Mouse (Mus musculus): ENCODE results near the gene Cadps2.

The Cadps2 gene

GRCm38 (mm10) chr6:23360596-23360995, 478.6 kb downstream of the Cadps2 start:
- DNase-seq (ENCODE audit: low spot score) = no peak

- DNase-seq (ENCODE audit: low spot score) = no peak
Observed at GRCm38 (mm10) chr6:23356141-23356540, 483.1 kb downstream of the Cadps2 start.

- no peak for DNase-seq (ENCODE audit: low spot score)
Observed at GRCm38 (mm10) chr6:23353480-23353879, 485.7 kb downstream of the Cadps2 start.

GRCm38 (mm10) chr6:23337411-23338063, 501.7 kb downstream of the Cadps2 start:
- no peak for DNase-seq (ENCODE audit: low spot score)

- no peak for DNase-seq (ENCODE audit: low spot score)
Observed at GRCm38 (mm10) chr6:23314945-23315344, 524.3 kb downstream of the Cadps2 start.

- DNase-seq (ENCODE audit: low spot score) = no peak
Observed at GRCm38 (mm10) chr6:23314291-23314690, 524.9 kb downstream of the Cadps2 start.

- no peak for DNase-seq (ENCODE audit: low spot score)
Observed at GRCm38 (mm10) chr6:23306046-23306445, 533.2 kb downstream of the Cadps2 start.

- DNase-seq (ENCODE audit: low spot score) = no peak
Observed at GRCm38 (mm10) chr6:23298596-23298995, 540.6 kb downstream of the Cadps2 start.

GRCm38 (mm10) chr6:23294685-23295084, 544.5 kb downstream of the Cadps2 start:
- no peak for DNase-seq (ENCODE audit: low spot score)

GRCm38 (mm10) chr6:23288752-23289151, 550.5 kb downstream of the Cadps2 start:
- DNase-seq (ENCODE audit: low spot score) = no peak

GRCm38 (mm10) chr6:23281514-23281820, 557.8 kb downstream of the Cadps2 start:
- DNase-seq (ENCODE audit: low spot score) = no peak

GRCm38 (mm10) chr6:23280811-23281513, 558.3 kb downstream of the Cadps2 start:
- DNase-seq (ENCODE audit: low spot score) = no peak

GRCm38 (mm10) chr6:23273483-23273882, 565.7 kb downstream of the Cadps2 start:
- no peak for DNase-seq (ENCODE audit: low spot score)

- no peak for DNase-seq (ENCODE audit: low spot score)
Observed at GRCm38 (mm10) chr6:23272979-23273378, 566.2 kb downstream of the Cadps2 start.

- no peak for DNase-seq (ENCODE audit: low spot score)
Observed at GRCm38 (mm10) chr6:23272542-23272941, 566.7 kb downstream of the Cadps2 start.

GRCm38 (mm10) chr6:23260738-23261050, 578.5 kb downstream of the Cadps2 start:
- DNase-seq (ENCODE audit: low spot score) = no peak

GRCm38 (mm10) chr6:23260016-23260737, 579.0 kb downstream of the Cadps2 start:
- DNase-seq (ENCODE audit: low spot score) = no peak

GRCm38 (mm10) chr6:23257981-23258380, 581.2 kb downstream of the Cadps2 start:
- no peak for DNase-seq (ENCODE audit: low spot score)

GRCm38 (mm10) chr6:23255161-23255560, 584.1 kb downstream of the Cadps2 start:
- DNase-seq (ENCODE audit: low spot score) = no peak

- DNase-seq (ENCODE audit: low spot score) = no peak
Observed at GRCm38 (mm10) chr6:23254644-23255043, 584.6 kb downstream of the Cadps2 start.

- no peak for DNase-seq (ENCODE audit: low spot score)
Observed at GRCm38 (mm10) chr6:23253353-23254311, 585.6 kb downstream of the Cadps2 start.

All from ovary, postnatal 10 days (tissue).